Comparison of ENCODE assay signal across 18 mouse cellular contexts in genomic region chr1:113980111-113980510, GRCm38 (mm10).
DNase-seq lines count a peak whose midpoint lies in the region; ATAC-seq lines count a peak whose summit lies in the region.
"Had no signal": no experiment of that assay in that cellular context is flagged by ENCODE, and none has a peak within 500 bp of the region (broad histone marks: within the 10 kb centered on the region; RNA-seq: fewer than 3 reads in every experiment).

No protein-coding gene starts in this region.

- ATAC-seq in erythroid progenitor cell, adult 5-6 weeks (replicated peaks; ENCODE audit: low FRiP score, poor library complexity, severe bottlenecking), result no peak
- ATAC-seq: activated CD4-positive, CD25-positive, alpha-beta regulatory T cell, adult 4 months; forebrain, embryonic 15.5 days; hindbrain, embryonic 16.5 days; intestine, embryonic 16.5 days had no signal

- DNase-seq in cerebellum, postnatal 10 days, result peak; percentile 40 to 42
- DNase-seq in cerebellum, postnatal 25 days, result no peak
- DNase-seq in adrenal gland, adult 8-10 months, result peak; percentile 60
- DNase-seq in adrenal gland, postnatal 25 days, result peak; percentile 37
- no peak for DNase-seq in heart, adult 8-10 months (ENCODE audit: low spot score)
- DNase-seq: cerebellum, adult 18-20 months; cerebellum, adult 9-10 months; gastrocnemius, postnatal 10 days; gastrocnemius, postnatal 36 days; heart, adult 2 months; heart, postnatal 36 days; kidney, adult 18-20 months; kidney, adult 9 months had no signal

Comparison
In these comparisons a context has a peak if more than half of its experiments do, and no peak if none do; other contexts are left out.
1. DNase-seq: peak in cerebellum, postnatal 10 days (2 of 2), adrenal gland, adult 8-10 months (single experiment) and adrenal gland, postnatal 25 days (single experiment); none in cerebellum, postnatal 25 days (0 of 2) and heart, adult 8-10 months (single experiment).